Mouse (Mus musculus) erythroid progenitor cell, adult 5-6 weeks (primary cell): ENCODE measurements around the gene Rbm44. TPM values are rescaled to one million over a fixed set of nuclear protein-coding genes. Genes with fewer than 3 reads are reported as not detected.
A peak's percentile ranks its signal among the peaks of the same experiment; 100 is the strongest.

Experiments used
- ATAC-seq: replicated peaks from 2 replicates; pipeline ENCODE4 v1.8.0; 2016; ENCODE audit warnings: moderate number of reproducible peaks, mild to moderate bottlenecking, moderate TSS enrichment, inconsistent platforms; ENCODE audit not compliant: poor library complexity, low FRiP score, severe bottlenecking
- total RNA-seq, 2 experiments: library from RNA; stranded (forward) in 1 of 2; stranded (reverse) in 1 of 2; fragments of 150-400 nt in 1 of 2; fragments of 186-747, 209-891 nt in 1 of 2; gene quantifications; 2 replicates each; pipeline versions ENCODE4 v1.2.3 to v1.2.4; 2015 to 2017; ENCODE audit warnings: low replicate concordance in 2 of 2

Rbm44 gene
- total RNA-seq (2015; ENCODE audit: low replicate concordance), result 29.3 and 31.4 TPM in 2 replicates
- 34.1 and 71.5 TPM in 2 replicates for total RNA-seq (2017; ENCODE audit: low replicate concordance)

DNA sequence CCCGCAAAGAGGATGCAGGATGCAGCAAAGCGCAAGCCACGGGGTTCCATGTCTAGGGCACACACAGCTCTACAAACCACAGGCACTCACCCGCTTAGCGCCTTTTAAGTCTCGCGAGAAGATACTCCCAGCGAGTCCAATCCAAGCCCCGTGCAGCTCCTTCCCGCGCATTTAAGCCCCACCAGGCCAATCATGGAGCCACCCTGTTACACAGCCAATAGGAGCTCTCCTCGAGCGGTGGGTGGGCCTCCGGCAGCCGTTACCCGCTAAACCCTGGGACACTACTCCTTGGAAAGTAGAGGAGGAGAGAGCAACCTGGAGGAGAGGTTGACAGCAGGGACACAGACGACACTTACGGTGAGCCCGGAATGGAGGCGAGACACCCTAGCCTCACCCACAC lies at the start of gene Rbm44:
TSS of gene Rbm44 (plus strand) at position 277 of the 400 bp plus-strand sequence.
- ATAC-seq, result peak; percentile 94

DNA sequence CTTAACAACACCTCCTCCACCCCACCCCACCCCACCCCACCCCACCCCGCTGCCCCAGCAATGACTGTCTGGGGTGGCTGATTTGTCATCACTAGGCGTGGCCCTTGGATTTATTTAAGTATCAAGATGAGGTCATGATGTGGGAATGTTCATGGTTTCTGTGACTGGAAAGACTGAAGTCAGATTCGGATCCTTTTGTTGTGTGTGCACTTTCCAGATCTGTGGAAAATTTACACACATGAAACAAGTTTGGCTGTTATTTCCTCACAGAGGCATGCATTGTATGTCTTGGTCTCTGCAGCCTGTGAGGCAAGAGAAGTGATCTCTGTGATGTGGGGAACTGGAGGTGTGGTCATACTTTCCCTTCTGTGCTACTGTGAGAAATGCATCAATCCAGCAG lies 49.6 kb upstream of the Rbm44 start:
- no peak for ATAC-seq

DNA sequence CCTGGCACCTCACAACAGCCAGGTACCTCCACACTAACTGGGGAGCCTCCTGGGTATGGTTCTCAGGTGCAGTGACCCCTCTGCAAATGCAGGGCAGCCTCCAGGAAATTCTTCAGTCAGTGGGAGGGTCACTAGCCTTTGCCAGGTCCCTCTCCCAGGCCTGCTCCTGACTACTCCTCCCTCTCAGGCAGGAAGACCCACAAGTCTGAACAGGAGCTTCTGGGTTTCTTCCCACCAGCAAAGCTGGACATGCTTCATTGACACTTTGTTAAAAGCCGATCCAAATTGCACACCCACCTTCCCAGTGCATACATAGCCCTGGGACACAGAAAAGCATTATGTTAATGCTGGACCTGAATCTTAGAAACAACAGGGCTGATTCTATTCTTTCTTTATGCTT lies 49.0 kb upstream of the Rbm44 start:
- no peak for ATAC-seq

DNA sequence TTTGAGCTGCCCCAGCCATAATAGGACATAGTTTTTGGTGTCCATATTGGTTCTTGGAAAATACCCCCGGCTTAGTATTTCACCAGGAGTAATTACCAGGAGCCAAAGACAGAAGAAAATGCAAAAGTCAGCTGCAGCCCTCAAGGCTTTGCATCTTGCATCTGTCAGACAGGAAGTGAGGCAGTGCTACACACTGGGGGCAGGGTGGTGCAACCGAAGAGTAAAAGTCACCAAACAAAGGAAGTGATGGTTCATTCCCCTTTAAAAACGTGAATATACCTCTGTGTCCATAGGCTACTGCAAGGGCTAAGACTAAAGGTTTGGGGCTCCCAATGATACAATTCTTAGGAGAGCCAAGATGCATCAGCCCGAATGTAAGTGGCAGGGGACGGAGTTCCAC lies 48.4 kb upstream of the Rbm44 start:
- ATAC-seq, result no peak

DNA sequence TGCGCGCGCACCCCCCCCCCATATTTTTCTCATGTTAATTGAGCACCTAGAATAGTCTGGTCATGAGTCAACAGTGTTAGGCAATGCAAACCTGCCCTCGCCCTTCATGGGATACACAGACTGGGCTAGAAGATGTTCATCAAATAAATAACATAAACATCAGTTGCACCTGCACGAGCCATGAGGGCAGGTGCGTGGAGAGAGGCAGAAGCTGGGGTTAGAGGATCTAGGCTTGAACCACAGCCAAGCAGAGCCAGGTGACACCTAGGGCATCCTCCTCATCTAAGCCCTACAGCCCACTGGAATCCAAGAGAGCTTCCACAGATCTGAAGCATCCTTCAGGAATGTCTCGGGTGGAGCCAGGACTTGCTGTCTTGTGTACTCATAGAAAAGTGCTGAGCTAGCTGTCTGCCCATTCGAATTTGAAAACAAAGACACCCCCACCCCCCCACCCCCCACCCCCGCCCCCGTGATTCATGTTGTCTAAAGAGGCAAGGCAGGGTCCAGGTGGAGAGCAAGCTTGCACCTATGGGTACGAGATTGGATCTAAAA lies 47.5 kb upstream of the Rbm44 start:
- ATAC-seq, result no peak

DNA sequence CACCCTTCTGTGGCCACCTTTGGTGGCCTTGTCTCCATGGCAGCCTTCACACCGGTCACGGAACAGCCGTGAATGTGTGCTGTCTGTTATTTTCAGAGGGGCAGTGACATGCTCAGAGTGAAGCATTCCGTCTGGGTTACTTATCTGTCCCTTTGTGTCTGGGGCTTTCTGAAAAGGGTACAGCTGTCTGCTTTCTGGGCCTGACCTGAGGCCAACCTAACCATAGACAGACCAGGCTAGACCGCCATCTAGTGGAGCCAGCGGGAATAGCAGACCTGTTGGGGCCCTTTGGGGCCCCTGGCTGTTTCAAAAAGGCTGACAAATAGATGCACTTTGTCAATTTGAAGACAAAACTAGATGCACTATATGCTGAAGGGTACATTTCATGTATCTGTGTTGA lies 46.0 kb upstream of the Rbm44 start:
- ATAC-seq, result no peak

DNA sequence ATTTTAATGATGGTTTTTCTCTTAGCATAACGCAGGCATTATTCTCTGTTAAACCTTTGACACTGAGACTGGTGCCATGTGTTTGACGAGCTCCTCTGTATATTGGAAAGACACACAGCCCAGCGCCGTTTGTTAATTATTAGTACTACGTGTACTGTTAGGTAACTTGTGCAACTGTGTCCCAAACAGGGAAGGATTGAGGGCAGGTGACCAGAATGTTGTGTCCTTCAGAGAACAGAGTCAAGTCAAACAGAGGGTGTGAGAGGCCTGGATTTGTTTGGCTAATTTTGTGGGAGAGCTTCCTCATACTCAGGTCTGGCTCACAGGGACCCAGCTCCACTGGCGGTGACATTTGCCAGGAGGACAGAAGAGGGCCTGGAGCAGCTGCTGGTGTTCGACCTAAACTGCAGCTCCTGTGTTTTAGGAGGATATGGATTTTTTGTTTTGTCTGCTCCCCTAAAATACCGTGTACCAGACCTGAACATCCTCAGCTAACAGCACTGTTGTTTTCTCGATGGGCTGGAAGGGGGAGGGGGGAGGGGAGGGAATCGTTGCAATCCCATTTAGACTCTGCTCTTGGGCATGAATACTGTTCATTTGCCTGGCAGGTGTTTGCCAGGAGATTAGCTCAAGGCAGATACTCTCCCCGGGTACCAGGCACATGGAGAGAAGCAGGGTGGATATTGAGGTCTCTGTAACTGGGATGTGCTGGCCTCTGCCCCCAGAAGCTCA lies 43.0 kb upstream of the Rbm44 start:
- ATAC-seq, result no peak

DNA sequence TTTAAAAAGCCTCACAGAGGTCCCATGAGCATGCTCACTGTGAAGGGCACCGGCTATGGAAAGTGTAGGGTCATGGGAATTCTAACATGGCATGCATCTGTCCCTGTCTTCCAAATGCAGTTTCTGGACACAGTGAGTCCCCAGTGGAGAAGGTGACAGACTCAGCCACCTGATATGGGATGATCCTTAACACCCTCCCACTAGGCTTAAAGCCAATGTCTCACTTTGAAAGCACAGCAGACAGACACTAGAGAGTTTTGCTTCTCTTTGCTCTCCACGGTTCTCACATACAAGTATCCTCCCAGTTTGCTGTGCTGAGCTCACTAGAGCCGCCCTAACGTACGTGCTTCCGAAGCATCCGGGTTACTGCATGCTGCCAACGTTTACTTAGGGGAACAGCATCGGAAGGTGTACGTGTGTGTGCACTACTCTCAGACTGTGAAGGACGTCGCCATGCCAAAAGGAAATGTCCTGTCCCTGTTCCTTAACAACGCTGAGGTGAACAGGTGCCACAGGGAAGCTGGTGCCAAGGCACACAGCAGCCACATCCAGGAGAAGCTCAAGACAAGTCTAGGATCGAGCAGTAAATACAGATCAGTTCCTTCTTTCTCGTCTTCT lies 41.4 kb upstream of the Rbm44 start:
- no peak for ATAC-seq

DNA sequence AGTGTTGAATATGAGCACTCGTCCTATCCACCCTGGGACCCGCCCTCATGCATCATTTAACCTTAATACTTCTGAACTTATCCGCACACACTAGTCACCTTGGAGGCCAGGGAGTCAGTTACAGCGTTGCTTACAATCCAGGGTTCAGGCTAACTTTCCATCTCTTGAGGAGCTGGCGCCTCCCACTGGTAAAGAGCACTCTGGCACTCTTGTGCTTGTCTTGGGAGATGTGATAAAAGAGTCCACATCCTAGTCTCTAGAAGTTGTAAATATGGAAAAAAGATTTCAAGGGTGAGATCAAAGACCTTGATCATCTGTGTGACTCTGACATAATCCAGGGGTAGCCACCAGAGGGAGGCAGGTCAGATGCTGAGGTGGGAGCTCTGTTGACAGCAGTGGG lies 37.3 kb upstream of the Rbm44 start:
- ATAC-seq, result no peak

DNA sequence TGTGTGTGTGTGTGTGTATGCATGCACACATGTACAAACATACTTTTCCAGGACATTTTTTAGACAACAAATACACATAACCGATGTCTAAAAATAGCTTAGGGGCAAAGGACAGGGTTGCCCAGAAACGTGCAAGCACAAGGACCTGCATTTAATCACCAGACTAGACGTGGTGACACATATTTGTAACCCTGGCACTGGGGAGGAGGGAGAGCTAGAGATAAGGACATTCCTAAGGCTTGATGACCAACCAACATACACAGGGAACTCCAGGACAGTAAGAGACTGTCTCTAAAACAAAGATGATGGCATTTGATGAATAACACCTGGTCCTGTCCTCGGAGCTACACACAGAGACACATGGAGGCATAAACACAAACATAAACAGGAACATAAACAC lies 35.6 kb upstream of the Rbm44 start:
- ATAC-seq, result no peak

DNA sequence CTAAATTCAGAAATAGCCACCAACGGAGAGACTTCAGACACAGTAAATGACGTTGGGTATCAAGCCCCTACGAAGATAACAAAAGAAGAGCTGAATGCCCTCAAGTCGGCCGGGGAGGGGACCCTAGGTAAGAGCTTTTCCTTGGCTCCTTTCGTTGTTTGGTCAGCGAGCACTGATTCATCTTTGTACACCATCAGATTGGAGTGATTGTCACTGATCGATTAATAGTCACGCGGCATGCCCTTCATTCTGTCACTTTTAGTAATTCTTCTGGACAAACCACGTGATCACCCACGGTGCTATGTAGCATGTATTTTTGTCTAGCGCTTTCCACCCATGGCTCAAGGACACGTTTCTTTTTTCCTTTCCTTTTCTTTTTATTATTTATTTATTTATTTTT lies 32.7 kb upstream of the Rbm44 start:
- no peak for ATAC-seq

DNA sequence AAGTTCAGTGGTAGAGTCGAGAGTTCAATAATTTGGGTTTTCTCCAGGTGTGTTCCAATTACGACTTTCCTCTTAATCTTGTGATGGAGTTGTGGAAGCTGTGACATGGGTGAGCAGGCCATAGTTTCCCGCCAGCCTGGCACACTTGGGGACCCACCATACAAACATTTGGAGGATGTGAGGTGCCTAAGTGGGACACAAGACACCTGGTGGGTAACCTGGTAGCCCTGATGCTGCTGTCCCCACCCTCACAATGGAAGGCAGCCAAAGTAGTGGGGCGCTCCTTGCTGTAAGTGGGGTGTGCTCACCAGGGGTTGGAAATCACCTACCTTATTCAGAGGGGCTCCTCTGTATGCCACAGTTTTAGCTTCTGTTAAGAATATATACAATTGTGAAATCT lies 32.3 kb upstream of the Rbm44 start:
- ATAC-seq, result no peak

DNA sequence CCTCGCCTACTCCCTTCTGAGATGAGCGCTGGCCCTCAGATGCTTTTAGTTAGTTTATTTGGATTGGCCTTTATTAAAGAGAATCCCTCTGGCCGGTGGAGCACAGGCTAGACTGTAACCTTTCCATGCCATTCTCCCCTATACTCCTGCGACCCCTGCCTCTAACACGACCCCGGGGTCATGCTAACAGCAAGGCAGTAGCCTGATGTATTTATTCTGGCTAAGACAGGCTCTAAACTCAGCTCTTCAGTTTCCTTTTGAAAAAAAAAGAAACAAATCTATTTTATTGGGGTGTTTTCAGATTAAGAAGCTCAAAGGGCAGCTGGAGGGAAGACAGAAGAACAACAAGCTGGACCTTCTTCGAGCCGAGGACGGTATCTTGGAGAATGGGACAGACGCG lies 22.8 kb upstream of the Rbm44 start:
- ATAC-seq, result no peak

DNA sequence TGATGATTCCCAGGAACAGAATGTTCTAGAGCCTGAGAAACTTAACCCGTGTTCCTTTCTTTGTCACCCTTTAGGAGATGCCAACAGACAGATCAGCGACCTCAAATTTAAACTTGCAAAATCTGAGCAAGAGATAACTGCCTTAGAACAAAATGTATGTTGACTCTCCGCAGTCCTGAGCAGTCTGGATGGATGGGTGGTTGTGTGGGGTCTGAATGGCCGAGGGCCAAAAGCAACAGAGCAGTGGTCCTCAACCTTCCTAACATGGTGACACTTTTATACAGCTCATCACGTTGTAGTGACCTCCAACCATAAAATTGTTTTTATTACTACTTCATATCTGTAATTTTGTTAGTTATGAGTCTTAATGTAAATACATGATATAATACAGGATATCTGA lies 21.9 kb upstream of the Rbm44 start:
- ATAC-seq, result no peak

DNA sequence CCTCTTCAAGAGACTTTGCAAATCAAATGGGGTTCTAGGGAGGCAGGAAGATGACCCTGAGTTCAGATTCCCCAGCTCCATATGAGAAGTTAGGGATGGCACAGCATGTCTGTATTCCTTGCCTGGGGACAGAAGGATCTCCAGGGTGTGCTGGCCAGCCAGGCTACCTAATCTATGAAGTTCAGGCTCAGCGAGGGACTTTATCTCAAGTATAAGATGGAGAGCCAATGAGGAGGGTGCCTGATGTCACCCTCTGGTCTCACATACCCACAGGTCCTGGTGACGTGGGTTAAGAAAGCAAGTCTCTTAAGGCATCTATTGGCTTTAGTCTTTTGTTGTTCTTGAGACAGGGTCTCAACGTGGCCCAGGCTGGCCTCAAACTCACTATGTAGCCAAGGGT lies 21.4 kb upstream of the Rbm44 start:
- ATAC-seq, result peak; percentile 55; the same call in 1 of the 2 replicates

DNA sequence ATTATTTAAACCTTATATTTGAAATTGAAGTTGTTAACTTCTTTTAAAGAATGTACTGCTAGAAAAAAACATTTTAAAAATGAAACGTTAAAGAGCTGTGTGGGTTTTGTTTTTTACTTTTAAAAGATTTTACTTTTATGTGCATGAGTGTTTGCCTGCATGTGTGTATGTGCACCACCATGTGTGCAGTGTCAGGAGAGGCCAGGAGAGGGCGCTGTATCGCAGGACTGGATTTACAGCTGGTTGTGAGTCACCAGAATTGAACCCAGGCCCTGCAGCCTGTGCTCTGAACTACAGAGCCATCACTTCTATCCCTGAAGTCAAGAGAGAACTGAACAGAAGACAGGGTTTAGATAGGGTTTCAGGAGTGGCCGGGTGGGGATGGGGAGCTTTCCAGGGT lies 16.0 kb upstream of the Rbm44 start:
- ATAC-seq, result no peak

DNA sequence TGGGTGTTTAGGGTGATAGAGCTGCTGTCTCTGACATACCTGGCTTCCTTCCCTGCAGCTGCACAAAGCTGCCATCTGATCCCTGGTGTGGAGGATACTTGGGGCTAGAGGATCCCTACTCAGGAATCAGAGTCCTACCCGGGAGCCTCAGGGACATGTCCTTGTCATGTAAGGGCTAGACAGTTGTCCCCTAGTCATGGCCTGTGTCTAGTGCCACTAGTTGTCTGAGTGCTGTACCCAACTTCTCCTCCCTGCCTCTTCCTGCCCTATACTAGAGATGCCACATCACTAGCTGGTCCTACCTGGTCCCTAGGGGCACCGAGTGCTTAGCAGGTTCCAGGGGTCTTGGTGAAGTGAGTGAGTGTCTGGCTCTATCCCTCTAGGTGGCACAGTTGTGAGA lies 7.9 kb upstream of the Rbm44 start:
- ATAC-seq, result no peak

DNA sequence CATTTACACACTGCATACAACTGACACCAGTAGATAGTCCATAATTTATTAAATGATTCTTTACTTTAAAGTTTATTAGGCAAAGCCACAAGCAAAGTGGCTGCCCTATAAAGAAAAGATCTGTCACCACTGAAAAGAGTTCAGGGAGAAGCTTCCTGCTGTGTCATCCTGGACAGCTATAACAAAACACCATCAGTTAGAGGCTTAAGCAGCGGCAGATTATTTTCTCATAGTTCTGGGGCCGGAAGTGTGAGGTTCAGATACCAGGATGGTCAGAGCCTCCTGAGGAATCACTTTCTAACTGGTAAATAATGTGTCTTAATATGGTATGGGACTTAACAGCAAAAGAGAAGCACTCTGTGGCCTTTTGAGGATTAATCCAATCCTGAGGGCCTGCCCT lies 6.6 kb downstream of the Rbm44 start:
- ATAC-seq, result no peak

DNA sequence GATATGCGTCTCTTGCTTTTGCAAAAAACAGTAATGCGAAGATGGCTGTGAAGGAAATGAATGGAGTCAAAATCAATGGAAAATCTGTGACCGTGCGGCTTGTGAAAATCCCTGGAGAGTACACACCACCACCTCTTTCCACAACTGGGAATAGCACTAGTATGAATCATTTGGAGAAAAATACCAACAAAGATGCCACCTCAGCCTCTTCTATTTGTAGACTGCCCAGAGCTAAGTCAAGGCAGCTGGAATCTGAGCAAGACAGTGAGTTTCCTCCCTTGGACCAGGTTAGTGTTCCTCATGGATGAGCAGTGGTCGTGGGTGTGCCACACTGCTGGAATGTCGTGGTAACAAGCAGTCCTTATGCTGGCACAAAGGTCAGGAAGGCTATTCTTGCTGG lies 21.9 kb downstream of the Rbm44 start:
- no peak for ATAC-seq

DNA sequence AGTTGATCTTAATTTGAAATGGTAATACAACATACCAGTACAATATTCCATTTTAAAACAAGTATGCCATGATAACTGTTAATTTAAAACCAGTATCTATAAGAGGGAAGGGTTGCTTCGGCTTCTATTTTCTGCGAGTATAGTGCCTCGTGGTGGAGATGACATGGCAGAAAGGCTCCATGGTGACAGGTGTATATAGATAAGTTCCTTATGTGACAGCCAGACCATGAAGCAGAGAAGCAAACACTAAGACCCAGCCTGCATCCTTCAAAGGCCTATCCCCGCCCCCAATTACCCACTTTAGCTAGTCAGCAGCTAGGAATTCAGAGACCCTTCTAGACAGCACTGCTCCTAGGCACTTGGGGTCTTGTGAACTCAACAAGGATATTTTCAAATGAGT lies 24.3 kb downstream of the Rbm44 start:
- ATAC-seq, result no peak

DNA sequence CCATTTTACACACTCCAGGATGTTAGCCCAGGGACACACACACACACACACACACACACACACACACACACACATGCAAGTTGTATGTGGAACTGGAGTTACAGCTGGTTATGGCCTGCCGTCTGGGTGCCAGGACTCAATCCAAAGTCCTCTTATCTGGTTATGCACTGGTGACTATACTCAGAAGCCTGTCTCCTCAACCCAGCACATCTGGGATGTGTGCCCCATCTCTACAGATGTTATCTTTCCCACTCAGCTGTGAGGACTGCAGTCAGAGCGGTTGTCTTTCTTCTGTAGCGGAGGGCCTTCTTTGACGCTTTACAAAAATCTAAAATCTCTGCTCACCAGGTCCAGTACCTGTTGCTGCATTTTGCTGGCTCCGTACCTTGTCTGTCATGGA lies 29.9 kb downstream of the Rbm44 start:
- ATAC-seq, result no peak
